Mouse (Mus musculus): ENCODE measurements at regions not wholly inside any gene's neighbourhood (a gene's known extent, or its start where the extent isn't known, plus 50 kb on each side); places are given as distances from the start of the nearest gene placed in this dataset.

GRCm38 (mm10) chr12:16051439-16051838, 234.7 kb upstream of the Trib2 start:
- TF ChIP-seq POLR2A (IDR thresholded peaks at IDR 0.05; ENCODE audit: low read depth, low read length) = no peak
- no peak for TF ChIP-seq CTCF (IDR thresholded peaks at IDR 0.05; ENCODE audit: extremely low read depth, insufficient read length, insufficient replicate concordance, low read depth, low read length)
- WGBS = 86% methylated on average over 2 of the region's 2 CpGs
- Histone ChIP-seq H3K27me3 (ENCODE audit: control insufficient read depth, insufficient read depth, low read length) (no peaks in the 10 kb centered on the region), H3K36me3 (ENCODE audit: control insufficient read depth, insufficient read depth, low read length) (no peaks in the 10 kb centered on the region), H3K4me1 (ENCODE audit: control insufficient read depth, insufficient read depth, insufficient read length, low read length) (no peaks in the 10 kb centered on the region), H3K4me3 (ENCODE audit: low read depth, low read length) (no peak overlapping the region), H3K27ac (ENCODE audit: insufficient read depth, low read depth, low read length) (no peak overlapping the region)

GRCm38 (mm10) chr12:16049545-16049944, 232.8 kb upstream of the Trib2 start:
- 59% methylated on average over 4 of the region's 4 CpGs for WGBS
- Histone ChIP-seq H3K27me3 (ENCODE audit: control insufficient read depth, insufficient read depth, low read length) (no peaks in the 10 kb centered on the region), H3K4me3 (ENCODE audit: low read depth, low read length) (no peak overlapping the region), H3K27ac (ENCODE audit: insufficient read depth, low read depth, low read length) (no peak overlapping the region), H3K36me3 (ENCODE audit: control insufficient read depth, insufficient read depth, low read length) (no peaks in the 10 kb centered on the region), H3K4me1 (ENCODE audit: control insufficient read depth, insufficient read depth, insufficient read length, low read length) (no peaks in the 10 kb centered on the region)
- no peak for TF ChIP-seq POLR2A (IDR thresholded peaks at IDR 0.05; ENCODE audit: low read depth, low read length)
- no peak for TF ChIP-seq CTCF (IDR thresholded peaks at IDR 0.05; ENCODE audit: extremely low read depth, insufficient read length, insufficient replicate concordance, low read depth, low read length)

- Histone ChIP-seq H3K4me3 (ENCODE audit: low read depth, low read length) (no peak overlapping the region), H3K36me3 (ENCODE audit: control insufficient read depth, insufficient read depth, low read length) (no peaks in the 10 kb centered on the region), H3K27ac (ENCODE audit: insufficient read depth, low read depth, low read length) (no peak overlapping the region), H3K4me1 (ENCODE audit: control insufficient read depth, insufficient read depth, insufficient read length, low read length) (no peaks in the 10 kb centered on the region), H3K27me3 (ENCODE audit: control insufficient read depth, insufficient read depth, low read length) (no peaks in the 10 kb centered on the region)
- 31% methylated on average over 1 of the region's 1 CpGs for WGBS
- no peak for TF ChIP-seq CTCF (IDR thresholded peaks at IDR 0.05; ENCODE audit: extremely low read depth, insufficient read length, insufficient replicate concordance, low read depth, low read length)
- TF ChIP-seq POLR2A (IDR thresholded peaks at IDR 0.05; ENCODE audit: low read depth, low read length) = no peak
These were observed 229.9 kb upstream of the Trib2 start for GRCm38 (mm10) chr12:16046643-16047042.

GRCm38 (mm10) chr12:16045791-16046494, 229.2 kb upstream of the Trib2 start:
- H3K27ac ChIP-seq (ENCODE audit: insufficient read depth, low read depth, low read length) = no peak overlapping the region
- TF ChIP-seq POLR2A (IDR thresholded peaks at IDR 0.05; ENCODE audit: low read depth, low read length) (no peak), CTCF (IDR thresholded peaks at IDR 0.05; ENCODE audit: extremely low read depth, insufficient read length, insufficient replicate concordance, low read depth, low read length) (no peak)
- no peaks in the 10 kb centered on the region for H3K4me1 ChIP-seq (ENCODE audit: control insufficient read depth, insufficient read depth, insufficient read length, low read length)
- 73% methylated on average over 5 of the region's 5 CpGs for WGBS
- H3K27me3 ChIP-seq (ENCODE audit: control insufficient read depth, insufficient read depth, low read length) = no peaks in the 10 kb centered on the region
- H3K36me3 ChIP-seq (ENCODE audit: control insufficient read depth, insufficient read depth, low read length) = no peaks in the 10 kb centered on the region
- H3K4me3 ChIP-seq (ENCODE audit: low read depth, low read length) = no peak overlapping the region

- no peaks in the 10 kb centered on the region for H3K27me3 ChIP-seq (ENCODE audit: control insufficient read depth, insufficient read depth, low read length)
- TF ChIP-seq CTCF (IDR thresholded peaks at IDR 0.05; ENCODE audit: extremely low read depth, insufficient read length, insufficient replicate concordance, low read depth, low read length) (no peak), POLR2A (IDR thresholded peaks at IDR 0.05; ENCODE audit: low read depth, low read length) (no peak)
- no peaks in the 10 kb centered on the region for H3K36me3 ChIP-seq (ENCODE audit: control insufficient read depth, insufficient read depth, low read length)
- no peak overlapping the region for H3K4me3 ChIP-seq (ENCODE audit: low read depth, low read length)
- H3K4me1 ChIP-seq (ENCODE audit: control insufficient read depth, insufficient read depth, insufficient read length, low read length) = no peaks in the 10 kb centered on the region
- 71% methylated on average over 8 of the region's 8 CpGs for WGBS
- no peak overlapping the region for H3K27ac ChIP-seq (ENCODE audit: insufficient read depth, low read depth, low read length)
These were observed 226.9 kb upstream of the Trib2 start for GRCm38 (mm10) chr12:16043466-16044214.

GRCm38 (mm10) chr12:16042362-16042761, 225.6 kb upstream of the Trib2 start:
- Histone ChIP-seq H3K27ac (ENCODE audit: insufficient read depth, low read depth, low read length) (no peak overlapping the region), H3K4me3 (ENCODE audit: low read depth, low read length) (no peak overlapping the region), H3K27me3 (ENCODE audit: control insufficient read depth, insufficient read depth, low read length) (no peaks in the 10 kb centered on the region), H3K4me1 (ENCODE audit: control insufficient read depth, insufficient read depth, insufficient read length, low read length) (no peaks in the 10 kb centered on the region), H3K36me3 (ENCODE audit: control insufficient read depth, insufficient read depth, low read length) (no peaks in the 10 kb centered on the region)
- TF ChIP-seq POLR2A (IDR thresholded peaks at IDR 0.05; ENCODE audit: low read depth, low read length) (no peak), CTCF (IDR thresholded peaks at IDR 0.05; ENCODE audit: extremely low read depth, insufficient read length, insufficient replicate concordance, low read depth, low read length) (no peak)
- 79% methylated on average over 1 of the region's 1 CpGs for WGBS

GRCm38 (mm10) chr12:16041129-16041528, 224.4 kb upstream of the Trib2 start:
- WGBS = 61% methylated on average over 4 of the region's 4 CpGs
- no peak for TF ChIP-seq POLR2A (IDR thresholded peaks at IDR 0.05; ENCODE audit: low read depth, low read length)
- TF ChIP-seq CTCF (IDR thresholded peaks at IDR 0.05; ENCODE audit: extremely low read depth, insufficient read length, insufficient replicate concordance, low read depth, low read length) = no peak

More at GRCm38 (mm10) chr12:16041129-16041528, 224.4 kb upstream of the Trib2 start:
- H3K4me3 ChIP-seq (ENCODE audit: low read depth, low read length) = no peak overlapping the region
- no peaks in the 10 kb centered on the region for H3K4me1 ChIP-seq (ENCODE audit: control insufficient read depth, insufficient read depth, insufficient read length, low read length)
- H3K36me3 ChIP-seq (ENCODE audit: control insufficient read depth, insufficient read depth, low read length) = no peaks in the 10 kb centered on the region
- no peaks in the 10 kb centered on the region for H3K27me3 ChIP-seq (ENCODE audit: control insufficient read depth, insufficient read depth, low read length)
- H3K27ac ChIP-seq (ENCODE audit: insufficient read depth, low read depth, low read length) = no peak overlapping the region

All from small intestine, adult 2 months (tissue).